Mouse (Mus musculus) liver, embryonic 15.5 days (tissue): ENCODE measurements at regions not wholly inside any gene's neighbourhood (a gene's known extent, or its start where the extent isn't known, plus 50 kb on each side); places are given as distances from the start of the nearest gene placed in this dataset.
A peak's percentile ranks its signal among the peaks of the same experiment; 100 is the strongest.

ENCODE experiments used
- ATAC-seq: fragments of 200-750 bp; cut with Nextera tagmentation; 2 replicates; pipeline ENCODE4 v1.8.0; 2017; ENCODE audit warnings: moderate number of reproducible peaks, mild to moderate bottlenecking, moderate library complexity; ENCODE audit not compliant: insufficient read depth
- H3K27ac ChIP-seq: fragments of 300-500 bp; sonication (generic); replicated peaks from 2 replicates; pipeline ENCODE4 v1.5.1; 2015; ENCODE audit warnings: mild to moderate bottlenecking, inconsistent platforms
- H3K27me3 ChIP-seq: fragments of 300-500 bp; sonication (generic); 2 replicates; pipeline ENCODE4 v1.6.1; 2015; ENCODE audit warnings: mild to moderate bottlenecking, inconsistent platforms
- H3K36me3 ChIP-seq: fragments of 300-500 bp; sonication (generic); replicated peaks from 2 replicates; pipeline ENCODE4 v1.6.1; 2015; ENCODE audit warnings: moderate library complexity, mild to moderate bottlenecking, inconsistent platforms
- H3K4me1 ChIP-seq: fragments of 300-500 bp; sonication (generic); replicated peaks from 2 replicates; pipeline ENCODE4 v1.6.1; 2015; ENCODE audit warnings: inconsistent platforms
- H3K4me2 ChIP-seq: fragments of 300-500 bp; sonication (generic); 2 replicates; pipeline ENCODE4 v1.6.1; 2015; ENCODE audit warnings: moderate library complexity, mild to moderate bottlenecking, inconsistent platforms
- H3K4me3 ChIP-seq: fragments of 300-500 bp; sonication (generic); replicated peaks from 2 replicates; pipeline ENCODE4 v1.5.1; 2015; ENCODE audit warnings: mild to moderate bottlenecking, inconsistent platforms
- H3K9ac ChIP-seq: fragments of 300-500 bp; sonication (generic); 2 replicates; pipeline ENCODE4 v1.6.1; 2015; ENCODE audit warnings: moderate library complexity, mild to moderate bottlenecking, inconsistent platforms
- H3K9me3 ChIP-seq: fragments of 300-500 bp; sonication (generic); replicated peaks from 2 replicates; pipeline ENCODE4 v1.6.1; 2016; ENCODE audit warnings: inconsistent platforms
- WGBS: fragments of 180-500 bp; shearing (Covaris S2); methylation state at CpG from one replicate; pipeline ENCODE4 v1.1.7; 2015; ENCODE audit warnings: mixed read lengths; ENCODE audit not compliant: insufficient replicate concordance; 5-methylcytosine and 5-hydroxymethylcytosine counted together

DNA sequence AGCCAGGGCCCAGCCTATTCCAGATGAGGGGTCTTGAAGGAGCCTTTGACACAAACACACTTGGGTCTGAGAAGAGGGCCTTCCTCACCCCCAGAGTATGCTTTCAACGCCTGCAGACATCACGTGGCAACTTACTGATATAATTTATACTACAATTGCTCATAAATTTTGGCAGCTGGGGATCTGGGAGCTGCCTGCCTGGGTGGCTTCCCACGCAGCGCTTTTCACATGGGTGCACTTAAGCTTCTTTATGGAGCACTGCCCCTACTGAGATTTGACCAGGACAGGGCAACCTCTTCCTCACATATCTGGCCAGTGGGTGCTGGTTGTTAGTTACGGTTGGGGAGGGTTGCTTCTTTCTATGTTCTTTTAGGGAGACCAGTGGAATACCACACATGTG, 61.6 kb downstream of the Spesp1 start:
- Histone ChIP-seq H3K9ac (no peak overlapping the region), H3K4me1 (no peaks in the 10 kb centered on the region), H3K36me3 (no peaks in the 10 kb centered on the region), H3K27me3 (no peaks in the 10 kb centered on the region), H3K4me2 (no peak overlapping the region), H3K4me3 (no peak overlapping the region), H3K27ac (no peak overlapping the region), H3K9me3 (no peaks in the 10 kb centered on the region)
- WGBS: 63% methylated on average over 5 of the region's 5 CpGs
- ATAC-seq: no peak

DNA sequence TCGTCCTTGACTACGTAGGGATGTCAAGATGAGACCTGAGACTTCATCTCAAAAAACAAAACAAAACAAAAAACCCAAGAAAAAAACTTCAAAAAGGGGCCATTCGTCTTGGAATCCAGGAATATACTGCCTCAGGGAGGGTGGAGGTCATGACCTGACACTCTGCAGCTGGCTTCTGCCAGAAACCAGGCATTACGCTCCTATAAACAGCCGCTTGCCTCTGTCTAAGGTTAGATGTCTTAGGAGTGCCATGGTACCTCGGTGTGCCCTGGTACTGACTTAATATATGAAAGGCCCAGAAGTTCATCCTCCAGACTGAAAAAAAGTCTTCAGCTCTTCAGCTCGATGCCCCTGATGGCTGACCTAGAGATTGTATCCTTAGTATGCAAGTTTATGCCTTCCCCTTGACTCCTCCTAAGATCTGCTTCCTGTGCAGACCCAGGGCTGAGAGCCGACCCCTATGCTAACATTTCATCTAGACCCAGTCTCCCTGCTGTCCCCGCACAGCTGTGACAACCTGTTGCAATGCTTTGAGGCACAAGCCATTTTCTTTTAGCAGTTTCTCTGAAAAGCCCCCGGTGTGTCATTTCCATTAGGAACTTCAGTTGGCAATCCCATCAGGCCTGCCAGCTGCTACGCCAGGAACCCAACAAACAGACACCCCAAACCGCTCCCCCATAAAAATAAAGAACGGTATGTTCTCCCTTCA, 66.7 kb downstream of the Spesp1 start:
- H3K4me1 ChIP-seq: no peaks in the 10 kb centered on the region
- no peak for ATAC-seq
- H3K9me3 ChIP-seq: no peaks in the 10 kb centered on the region
- WGBS: 55% methylated on average over 13 of the region's 13 CpGs
- no peak overlapping the region for H3K9ac ChIP-seq
- no peaks in the 10 kb centered on the region for H3K27me3 ChIP-seq
- no peak overlapping the region for H3K4me2 ChIP-seq
- no peak overlapping the region for H3K27ac ChIP-seq
- no peak overlapping the region for H3K4me3 ChIP-seq
- no peaks in the 10 kb centered on the region for H3K36me3 ChIP-seq

GRCm38 (mm10) chr9:62214546-62214945, 67.5 kb downstream of the Spesp1 start:
- Histone ChIP-seq H3K9ac (no peak overlapping the region), H3K4me2 (no peak overlapping the region), H3K27me3 (no peaks in the 10 kb centered on the region), H3K4me1 (no peaks in the 10 kb centered on the region), H3K9me3 (no peaks in the 10 kb centered on the region), H3K27ac (no peak overlapping the region), H3K36me3 (no peaks in the 10 kb centered on the region), H3K4me3 (no peak overlapping the region)
- no peak for ATAC-seq
- 56% methylated on average over 4 of the region's 4 CpGs for WGBS

DNA sequence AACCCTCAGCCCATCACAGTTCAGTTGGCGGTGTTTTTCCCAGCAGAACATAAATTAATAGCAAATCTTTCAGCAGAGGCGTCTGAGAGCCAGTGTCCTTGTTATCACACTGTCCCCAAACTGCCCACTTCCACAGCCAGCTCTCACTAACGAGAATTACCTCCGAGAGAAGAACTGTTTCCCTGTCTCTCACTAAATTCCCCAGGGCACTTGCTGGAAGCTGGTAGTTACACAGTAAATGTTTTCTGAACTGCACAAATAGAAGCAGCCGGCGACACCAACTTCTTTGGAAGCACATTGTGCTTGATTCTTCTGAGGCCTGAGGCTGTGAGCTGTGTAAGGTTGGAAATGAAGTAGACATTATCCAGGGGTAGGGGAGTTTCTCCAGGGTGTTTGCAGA, 69.4 kb downstream of the Spesp1 start:
- no peak overlapping the region for H3K4me2 ChIP-seq
- H3K9ac ChIP-seq: no peak overlapping the region
- no peaks in the 10 kb centered on the region for H3K4me1 ChIP-seq
- no peak for ATAC-seq
- no peaks in the 10 kb centered on the region for H3K9me3 ChIP-seq
- WGBS: 48% methylated on average over 6 of the region's 6 CpGs
- no peaks in the 10 kb centered on the region for H3K27me3 ChIP-seq
- no peak overlapping the region for H3K4me3 ChIP-seq
- no peak overlapping the region for H3K27ac ChIP-seq
- no peaks in the 10 kb centered on the region for H3K36me3 ChIP-seq

DNA sequence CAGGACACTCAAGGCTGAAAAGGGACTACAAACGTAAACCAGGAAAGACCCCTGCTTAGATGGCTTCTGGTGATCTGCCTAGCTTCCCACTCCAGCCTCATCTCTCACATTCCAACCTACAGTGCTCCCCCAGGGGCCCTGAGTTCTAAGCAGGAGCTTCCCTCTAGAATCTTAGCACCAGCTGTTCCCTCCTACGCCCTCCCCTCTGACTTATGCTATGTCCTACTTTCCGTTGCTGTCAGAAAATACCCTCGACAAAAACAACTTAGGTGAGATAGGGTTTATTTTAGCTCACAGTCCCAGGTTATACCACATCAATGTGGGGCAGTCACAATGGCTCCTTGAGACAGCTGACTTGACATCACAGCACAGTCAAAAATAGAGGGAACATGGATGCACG, 71.2 kb downstream of the Spesp1 start:
- H3K4me2 ChIP-seq: no peak overlapping the region
- no peaks in the 10 kb centered on the region for H3K36me3 ChIP-seq
- no peaks in the 10 kb centered on the region for H3K4me1 ChIP-seq
- no peak overlapping the region for H3K4me3 ChIP-seq
- no peak for ATAC-seq
- H3K27me3 ChIP-seq: no peaks in the 10 kb centered on the region
- H3K9me3 ChIP-seq: no peaks in the 10 kb centered on the region
- H3K27ac ChIP-seq: no peak overlapping the region
- H3K9ac ChIP-seq: no peak overlapping the region
- WGBS: 59% methylated on average over 5 of the region's 5 CpGs

DNA sequence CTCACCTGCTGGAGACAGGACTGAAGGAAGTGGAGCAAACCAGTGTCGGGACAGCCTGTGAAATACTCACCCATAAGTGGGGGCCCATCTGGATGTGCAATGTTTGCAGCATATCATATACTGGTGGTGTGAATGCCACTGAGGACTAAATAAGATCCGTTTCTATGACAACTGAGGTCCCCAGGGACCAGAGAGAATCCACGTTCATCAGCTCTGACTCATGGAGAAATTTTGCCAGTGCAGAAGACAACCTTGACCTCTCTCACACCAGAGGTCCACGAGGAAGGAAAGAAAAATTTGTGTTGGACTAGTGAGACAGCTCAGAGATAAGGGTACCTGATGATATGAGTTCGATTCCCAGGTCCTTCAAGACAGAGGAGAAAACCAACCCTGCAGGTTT, 73.6 kb downstream of the Spesp1 start:
- no peaks in the 10 kb centered on the region for H3K36me3 ChIP-seq
- 46% methylated on average over 5 of the region's 5 CpGs for WGBS
- H3K9me3 ChIP-seq: no peaks in the 10 kb centered on the region
- H3K4me2 ChIP-seq: no peak overlapping the region
- no peak overlapping the region for H3K4me3 ChIP-seq
- no peak overlapping the region for H3K9ac ChIP-seq
- H3K4me1 ChIP-seq: no peaks in the 10 kb centered on the region
- H3K27me3 ChIP-seq: no peaks in the 10 kb centered on the region
- no peak overlapping the region for H3K27ac ChIP-seq
- ATAC-seq: no peak

- ATAC-seq: no peak
- H3K9ac ChIP-seq: no peak overlapping the region
- H3K4me2 ChIP-seq: no peak overlapping the region
- no peaks in the 10 kb centered on the region for H3K9me3 ChIP-seq
- WGBS: 34% methylated on average over 4 of the region's 4 CpGs
- H3K27ac ChIP-seq: no peak overlapping the region
- H3K4me3 ChIP-seq: no peak overlapping the region
- no peaks in the 10 kb centered on the region for H3K27me3 ChIP-seq
- H3K36me3 ChIP-seq: no peaks in the 10 kb centered on the region
- H3K4me1 ChIP-seq: no peaks in the 10 kb centered on the region
Observed at GRCm38 (mm10) chr9:62205264-62205663, 76.7 kb downstream of the Spesp1 start.

- WGBS: 52% methylated on average over 4 of the region's 4 CpGs
- H3K27ac ChIP-seq: no peak overlapping the region
- ATAC-seq: no peak
- H3K4me3 ChIP-seq: no peak overlapping the region
- no peak overlapping the region for H3K9ac ChIP-seq
- no peaks in the 10 kb centered on the region for H3K9me3 ChIP-seq
- H3K27me3 ChIP-seq: no peaks in the 10 kb centered on the region
- H3K4me1 ChIP-seq: no peaks in the 10 kb centered on the region
- no peak overlapping the region for H3K4me2 ChIP-seq
- no peaks in the 10 kb centered on the region for H3K36me3 ChIP-seq
Observed at GRCm38 (mm10) chr9:62203556-62203955, 78.5 kb downstream of the Spesp1 start.

- no peaks in the 10 kb centered on the region for H3K36me3 ChIP-seq
- H3K27ac ChIP-seq: no peak overlapping the region
- H3K4me1 ChIP-seq: no peaks in the 10 kb centered on the region
- 51% methylated on average over 2 of the region's 2 CpGs for WGBS
- H3K27me3 ChIP-seq: no peaks in the 10 kb centered on the region
- H3K9me3 ChIP-seq: no peaks in the 10 kb centered on the region
- no peak overlapping the region for H3K9ac ChIP-seq
- no peak overlapping the region for H3K4me2 ChIP-seq
- ATAC-seq: no peak
- H3K4me3 ChIP-seq: no peak overlapping the region
Observed at GRCm38 (mm10) chr9:62202331-62202730, 79.7 kb downstream of the Spesp1 start.

DNA sequence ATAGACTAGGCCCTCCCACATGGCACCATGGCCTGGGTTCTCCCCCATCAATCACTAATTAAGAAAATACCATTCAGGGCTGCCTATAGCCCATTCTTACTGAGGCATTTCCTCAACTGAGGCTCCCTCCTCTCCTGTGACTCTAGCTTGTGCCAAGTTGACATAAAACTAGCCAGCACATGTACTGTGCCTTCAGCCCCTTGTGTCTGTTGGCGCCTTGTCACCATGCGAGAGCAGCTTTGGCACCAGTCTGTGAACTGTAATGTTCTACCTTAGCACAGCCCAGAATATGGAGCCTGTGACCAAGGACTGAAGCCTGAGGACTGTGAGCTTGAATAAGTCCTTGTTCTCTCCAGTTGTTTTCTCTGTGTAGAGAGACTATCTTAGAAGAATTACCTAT, 75.0 kb upstream of the Glce start:
- H3K27me3 ChIP-seq: no peaks in the 10 kb centered on the region; the same call in 1 of the 2 replicates
- no peak overlapping the region for H3K9ac ChIP-seq
- no peak for ATAC-seq
- H3K4me1 ChIP-seq: peaks cover 6% of the 10 kb centered on the region
- H3K9me3 ChIP-seq: no peaks in the 10 kb centered on the region
- no peak overlapping the region for H3K4me2 ChIP-seq
- 64% methylated on average over 2 of the region's 2 CpGs for WGBS
- no peak overlapping the region for H3K27ac ChIP-seq
- H3K36me3 ChIP-seq: no peaks in the 10 kb centered on the region
- H3K4me3 ChIP-seq: no peak overlapping the region

- 12% methylated on average over 6 of the region's 6 CpGs for WGBS
- Histone ChIP-seq H3K36me3 (no peaks in the 10 kb centered on the region), H3K27ac (no peak overlapping the region), H3K9ac (no peak overlapping the region), H3K27me3 (no peaks in the 10 kb centered on the region; the same call in 1 of the 2 replicates), H3K9me3 (no peaks in the 10 kb centered on the region), H3K4me2 (0 out of 2 replicates have a peak overlapping the region, but pooled peaks have one; percentile 2), H3K4me1 (peaks cover 10% of the 10 kb centered on the region), H3K4me3 (no peak overlapping the region)
- ATAC-seq: no peak
Observed at GRCm38 (mm10) chr9:62192424-62192892, 70.0 kb upstream of the Glce start.

DNA sequence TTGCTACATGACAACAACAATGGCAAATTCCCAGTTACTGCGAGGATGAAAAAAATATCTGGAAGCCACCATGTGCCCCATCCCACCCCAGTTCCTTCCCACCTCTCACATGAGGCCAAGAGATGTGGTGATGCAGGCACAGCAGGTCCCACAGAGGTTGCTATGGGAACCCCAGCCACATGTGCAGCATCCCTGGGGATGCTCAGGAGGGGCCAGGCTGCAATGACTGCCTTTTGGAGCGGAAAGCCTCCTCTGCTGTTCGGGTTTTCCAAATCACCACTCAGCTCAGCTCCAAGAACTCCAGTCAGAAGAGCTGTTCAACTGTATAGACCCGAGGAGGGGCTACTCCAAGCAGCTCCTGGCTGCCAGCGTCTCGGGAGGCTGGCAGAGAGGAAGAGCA, 68.0 kb upstream of the Glce start:
- no peak for ATAC-seq
- 50% methylated on average over 6 of the region's 6 CpGs for WGBS
- no peaks in the 10 kb centered on the region for H3K9me3 ChIP-seq
- H3K27me3 ChIP-seq: no peaks in the 10 kb centered on the region; the same call in 1 of the 2 replicates
- no peaks in the 10 kb centered on the region for H3K36me3 ChIP-seq
- no peak overlapping the region for H3K9ac ChIP-seq
- peaks cover 10% of the 10 kb centered on the region for H3K4me1 ChIP-seq
- H3K4me2 ChIP-seq: no peak overlapping the region
- no peak overlapping the region for H3K27ac ChIP-seq
- no peak overlapping the region for H3K4me3 ChIP-seq
